Mouse (Mus musculus) lung, postnatal 25 days (tissue): ENCODE data around the gene Pgbd5.
A peak's percentile ranks its signal among the peaks of the same experiment; 100 is the strongest.

Source experiments
- DNase-seq: peaks from one replicate; pipeline ENCODE4 v3.0.0; 2022; ENCODE audit warnings: low spot score

Gene Pgbd5

DNA sequence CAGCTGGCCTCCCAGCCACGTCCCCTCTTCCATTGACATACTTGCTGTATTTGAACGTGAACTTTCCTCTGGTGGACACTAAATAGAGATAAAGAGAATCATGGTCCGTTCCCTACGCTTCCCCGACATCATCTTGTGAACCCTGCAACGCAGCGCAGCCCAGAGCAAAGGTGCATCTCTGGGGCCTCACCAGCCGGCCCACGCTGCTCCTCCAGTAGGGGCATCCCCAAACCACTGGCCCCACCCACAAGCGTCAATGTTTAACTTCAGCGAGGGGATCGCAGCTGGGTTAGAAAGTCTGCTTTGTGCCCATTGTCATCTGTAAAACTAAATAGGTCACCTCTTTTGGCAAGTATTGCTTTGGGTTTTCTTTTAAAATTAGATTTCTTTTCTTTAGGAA, 95.5 kb downstream of the Pgbd5 start:
- DNase-seq, result no peak

GRCm38 (mm10) chr8:124343151-124343550, 96.3 kb downstream of the Pgbd5 start:
- DNase-seq, result no peak

DNA sequence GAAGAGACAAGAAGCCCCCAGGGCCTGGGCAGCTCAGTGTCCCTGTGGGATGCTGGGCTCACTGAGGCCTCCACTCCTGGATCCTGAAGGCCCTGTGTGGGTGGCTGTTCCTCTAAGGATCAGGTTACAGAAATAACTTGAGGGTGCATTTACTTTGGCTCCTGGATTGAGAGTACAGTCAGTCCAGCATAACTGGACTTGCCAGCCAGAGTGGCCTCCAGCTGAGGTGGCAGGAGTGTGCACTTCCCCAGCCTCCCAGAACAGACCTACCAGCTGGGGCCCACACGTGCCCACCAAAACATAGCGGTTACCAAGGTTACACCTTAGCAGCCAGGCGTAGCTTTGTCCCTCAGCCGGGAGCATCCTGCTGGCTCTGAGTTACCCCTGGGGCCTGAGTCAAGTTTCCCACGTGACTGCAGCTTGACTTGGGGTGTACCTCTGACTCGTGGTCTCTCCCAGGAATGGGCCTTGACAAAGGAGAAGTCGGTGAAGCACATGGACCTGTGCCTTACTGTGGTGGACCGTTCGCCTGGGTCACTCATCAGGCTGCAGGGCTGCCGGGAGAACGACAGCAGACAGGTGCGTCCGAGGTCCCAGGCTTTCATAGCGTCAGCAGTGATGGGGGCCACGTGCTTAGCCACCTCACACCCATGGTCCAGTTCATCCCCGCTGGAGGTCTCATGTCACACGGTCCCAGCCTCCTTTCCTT, 98.9 kb downstream of the Pgbd5 start:
- DNase-seq, result peak; percentile 21

- no peak for DNase-seq
Observed at GRCm38 (mm10) chr8:124339742-124340141, 99.7 kb downstream of the Pgbd5 start.

GRCm38 (mm10) chr8:124336302-124336701, 103.2 kb downstream of the Pgbd5 start:
- DNase-seq, result no peak

DNA sequence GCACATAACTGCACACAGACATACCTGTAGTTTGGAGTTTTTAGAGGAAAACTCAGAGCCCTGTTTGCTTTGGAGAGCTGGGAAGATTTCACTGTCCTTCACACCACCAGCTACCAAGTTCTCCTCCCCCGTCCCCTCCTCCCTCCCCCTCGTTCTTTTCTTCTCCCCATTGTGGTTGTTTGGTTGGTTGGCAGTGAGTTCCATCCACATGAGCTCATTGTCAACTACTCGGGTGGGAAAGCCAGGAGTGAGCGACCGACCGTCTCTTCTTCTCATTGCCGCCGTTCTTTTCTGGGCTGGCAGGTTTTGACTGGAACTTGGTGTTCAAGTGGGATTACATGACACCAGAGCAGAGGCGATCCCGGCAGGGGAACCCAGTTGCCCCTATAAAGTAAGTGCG, 107.8 kb downstream of the Pgbd5 start:
- no peak for DNase-seq

DNA sequence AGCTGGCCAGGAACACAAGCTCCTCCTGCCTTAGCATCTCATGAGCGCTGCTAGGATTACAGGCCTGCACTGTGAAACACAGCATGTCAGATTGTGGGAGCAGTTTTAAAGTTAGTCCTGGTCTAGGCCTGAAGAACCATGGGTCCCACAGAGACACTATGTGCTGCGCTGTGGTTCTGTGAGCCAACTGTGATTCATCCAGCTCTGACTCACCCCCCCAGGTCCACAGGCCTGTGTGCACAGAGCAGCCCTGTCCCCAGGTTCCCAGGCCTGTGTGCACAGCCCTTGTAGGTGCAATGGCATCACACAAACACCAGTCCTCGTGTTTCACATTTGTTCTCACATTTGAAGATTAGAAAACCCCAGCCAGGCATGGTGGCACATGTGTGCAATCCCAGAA, 108.4 kb downstream of the Pgbd5 start:
- no peak for DNase-seq

DNA sequence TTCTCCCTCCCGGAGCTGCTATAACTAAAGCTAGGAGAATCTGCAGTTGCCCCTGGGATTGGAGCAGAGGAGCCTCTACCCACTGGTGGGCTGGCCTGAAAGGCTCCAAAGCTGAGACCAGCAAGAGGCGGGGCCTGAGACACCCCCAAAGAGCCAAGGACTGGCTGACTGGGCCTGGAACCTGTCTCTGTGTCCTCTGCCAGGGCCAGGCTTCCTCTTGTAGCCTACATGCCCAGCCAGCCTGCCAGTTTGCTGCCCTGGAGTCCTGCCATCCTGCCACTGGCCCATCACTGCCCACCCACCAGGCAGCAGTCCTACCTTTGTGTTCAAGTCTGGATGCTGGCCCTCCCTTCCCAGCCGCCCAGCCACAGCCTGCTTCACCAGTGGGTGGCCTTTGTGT, 109.0 kb downstream of the Pgbd5 start:
- no peak for DNase-seq

DNA sequence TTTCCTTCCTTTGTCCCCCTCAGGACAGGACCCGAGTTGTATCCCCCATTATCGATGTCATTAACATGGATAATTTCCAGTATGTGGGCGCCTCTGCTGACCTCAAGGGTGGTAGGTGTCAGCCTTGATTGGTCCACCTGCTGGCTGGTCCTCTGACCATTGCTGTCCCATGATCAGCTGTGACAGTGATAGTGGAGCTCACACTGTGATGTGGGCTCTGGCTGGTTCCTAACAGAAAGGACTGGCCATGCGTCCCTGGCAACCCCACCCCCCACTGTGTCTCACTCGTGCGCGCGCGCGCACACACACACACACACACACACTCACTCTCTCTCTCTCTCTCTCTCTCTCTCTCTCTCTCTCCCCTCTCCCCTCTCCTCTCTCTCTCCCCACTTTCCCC, 109.8 kb downstream of the Pgbd5 start:
- no peak for DNase-seq

DNA sequence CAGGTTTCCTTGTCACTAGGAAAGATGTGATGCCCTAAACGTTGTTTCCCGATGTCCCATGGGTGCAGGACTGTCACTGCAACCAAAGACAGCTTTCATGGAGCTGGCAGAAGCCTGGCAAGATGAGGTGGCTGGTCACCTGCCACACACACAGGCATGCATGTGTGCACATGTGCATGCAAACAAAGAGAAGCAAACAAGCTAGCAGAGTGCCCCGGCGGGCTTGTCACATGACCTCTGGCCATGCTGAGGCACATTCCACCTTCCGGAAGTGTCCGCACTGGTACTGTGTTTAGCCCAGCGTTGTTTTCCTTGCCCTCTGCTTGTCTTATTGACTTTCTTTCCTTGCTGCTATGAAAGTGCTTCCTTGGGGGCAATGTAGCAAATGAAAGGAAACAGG, 111.2 kb downstream of the Pgbd5 start:
- DNase-seq, result no peak

DNA sequence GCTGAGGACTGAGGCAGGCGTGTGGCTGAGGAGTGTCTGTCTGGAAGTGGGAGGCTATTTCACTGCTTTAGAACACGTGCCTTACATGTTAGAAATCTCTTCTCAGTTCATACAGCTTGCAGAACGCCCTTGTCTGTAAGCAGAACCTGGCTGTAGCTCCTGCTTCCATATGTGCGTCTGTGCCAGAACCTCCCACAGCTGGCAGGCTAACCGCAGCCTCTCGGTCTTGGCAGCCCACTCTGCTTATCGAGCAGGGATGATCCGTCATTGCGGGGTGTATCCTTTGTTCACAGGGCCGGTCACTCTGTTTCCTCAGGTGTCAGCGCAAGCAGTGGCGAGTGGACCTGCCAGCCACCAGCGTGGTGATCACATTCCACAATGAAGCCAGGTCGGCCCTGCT, 116.1 kb downstream of the Pgbd5 start:
- no peak for DNase-seq

DNA sequence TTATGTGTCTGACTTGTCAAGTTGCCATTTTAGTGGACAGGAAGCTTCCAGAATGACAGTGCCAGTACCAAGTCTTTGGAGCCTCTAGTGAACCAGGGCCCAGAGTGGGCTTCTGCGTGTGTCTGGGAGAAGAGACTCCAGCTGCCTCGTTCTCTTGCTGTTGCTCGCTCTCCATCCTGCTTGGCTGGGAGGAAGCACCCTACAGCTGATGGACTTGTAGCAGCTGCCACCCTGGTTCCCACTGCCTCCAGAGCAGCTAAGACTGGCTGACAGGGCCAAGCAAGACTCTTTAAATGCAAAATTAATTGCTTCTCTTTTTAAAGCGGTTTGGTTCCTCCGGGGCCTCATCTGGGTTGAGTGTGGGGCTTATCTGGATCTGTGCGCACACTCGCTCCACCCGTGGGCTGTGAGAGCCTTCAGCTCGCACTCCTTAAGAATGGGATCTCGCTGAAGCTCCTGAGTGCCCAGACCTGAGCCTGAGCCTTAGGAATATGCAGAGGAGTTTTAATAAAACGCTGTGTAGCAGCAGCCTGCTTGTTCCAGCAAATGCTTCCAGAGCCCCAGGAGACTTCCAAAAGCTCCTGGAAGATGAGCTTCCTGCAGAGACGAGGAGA, 118.1 kb downstream of the Pgbd5 start:
- DNase-seq, result no peak

DNA sequence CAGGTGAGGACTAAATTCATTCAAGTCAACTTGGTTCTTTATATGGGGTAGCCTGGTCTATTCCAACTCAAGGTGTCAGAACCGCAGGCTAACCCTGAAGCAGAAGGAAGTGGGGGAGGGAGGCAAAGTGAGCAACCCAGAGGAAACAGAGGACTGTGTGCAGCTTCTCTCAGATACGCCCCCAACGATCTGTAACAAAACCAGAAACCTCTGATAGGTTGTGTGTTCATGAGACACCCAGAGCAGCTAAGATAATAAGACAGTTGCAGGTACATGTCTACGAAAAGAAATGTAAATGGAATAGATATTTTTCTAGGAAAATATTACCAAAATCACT, 120.2 kb downstream of the Pgbd5 start:
- DNase-seq, result no peak
